Mouse (Mus musculus) kidney, embryonic 16.5 days (tissue): Measurements from ENCODE around the gene Mthfd2. TPM values are rescaled to one million over a fixed set of nuclear protein-coding genes. Genes with fewer than 3 reads are reported as not detected.
A peak's percentile ranks its signal among the peaks of the same experiment; 100 is the strongest.
"Not testable (repeated sequence)": the region's sequence is repeated elsewhere in the genome, so short reads cannot be mapped to it uniquely, and the experiment has no call there.

ENCODE experiments used
- ATAC-seq: fragments of 200-750 bp; cut with Nextera tagmentation; 2 replicates; pipeline ENCODE4 v1.8.0; 2017; ENCODE audit warnings: moderate TSS enrichment; ENCODE audit not compliant: low FRiP score, low TSS enrichment
- H3K27ac ChIP-seq: fragments of 300-500 bp; sonication (generic); 2 replicates; pipeline ENCODE4 v1.5.1; 2014; ENCODE audit warnings: low read length
- H3K27me3 ChIP-seq: fragments of 300-500 bp; sonication (generic); 2 replicates; pipeline ENCODE4 v1.6.1; 2014; ENCODE audit warnings: low read length, control low read depth, mixed read lengths; ENCODE audit not compliant: insufficient read depth
- H3K36me3 ChIP-seq: fragments of 300-500 bp; sonication (generic); 2 replicates; pipeline ENCODE4 v1.6.1; 2014; ENCODE audit warnings: low read length, control low read depth, mixed read lengths; ENCODE audit not compliant: insufficient read depth
- H3K4me1 ChIP-seq: fragments of 300-500 bp; sonication (generic); 2 replicates; pipeline ENCODE4 v1.6.1; 2014; ENCODE audit warnings: low read length, control low read depth, mixed read lengths; ENCODE audit not compliant: insufficient read depth
- H3K4me2 ChIP-seq: fragments of 300-500 bp; sonication (generic); replicated peaks from 2 replicates; pipeline ENCODE4 v1.6.1; 2014; ENCODE audit warnings: low read depth, low read length
- H3K4me3 ChIP-seq: fragments of 300-500 bp; sonication (generic); 2 replicates; pipeline ENCODE4 v1.5.1; 2014; ENCODE audit warnings: mild to moderate bottlenecking, low read length
- H3K9ac ChIP-seq: fragments of 300-500 bp; sonication (generic); replicated peaks from 2 replicates; pipeline ENCODE4 v1.6.1; 2014; ENCODE audit warnings: low read length
- H3K9me3 ChIP-seq: fragments of 300-500 bp; sonication (generic); 2 replicates; pipeline ENCODE4 v1.6.1; 2016; ENCODE audit warnings: low read length, control low read depth
- WGBS: fragments of 180-500 bp; shearing (Covaris S2); extraction: QIAGEN DNeasy Blood & Tissue Kit; methylation state at CpG from one replicate; pipeline ENCODE4 v1.1.7; 2014; 5-methylcytosine and 5-hydroxymethylcytosine counted together
- polyA plus RNA-seq: library from polyadenylated mRNA; unstranded; fragments of >200 nt; fragmentation: Nextera tagmentation; extraction: Ambion mirVana; gene quantifications from 2 replicates; pipeline ENCODE4 v1.2.1, GENCODE M21; 2015

Gene Mthfd2
- polyA plus RNA-seq, 1 experiment from 2014 or later, result 40.5 TPM

DNA sequence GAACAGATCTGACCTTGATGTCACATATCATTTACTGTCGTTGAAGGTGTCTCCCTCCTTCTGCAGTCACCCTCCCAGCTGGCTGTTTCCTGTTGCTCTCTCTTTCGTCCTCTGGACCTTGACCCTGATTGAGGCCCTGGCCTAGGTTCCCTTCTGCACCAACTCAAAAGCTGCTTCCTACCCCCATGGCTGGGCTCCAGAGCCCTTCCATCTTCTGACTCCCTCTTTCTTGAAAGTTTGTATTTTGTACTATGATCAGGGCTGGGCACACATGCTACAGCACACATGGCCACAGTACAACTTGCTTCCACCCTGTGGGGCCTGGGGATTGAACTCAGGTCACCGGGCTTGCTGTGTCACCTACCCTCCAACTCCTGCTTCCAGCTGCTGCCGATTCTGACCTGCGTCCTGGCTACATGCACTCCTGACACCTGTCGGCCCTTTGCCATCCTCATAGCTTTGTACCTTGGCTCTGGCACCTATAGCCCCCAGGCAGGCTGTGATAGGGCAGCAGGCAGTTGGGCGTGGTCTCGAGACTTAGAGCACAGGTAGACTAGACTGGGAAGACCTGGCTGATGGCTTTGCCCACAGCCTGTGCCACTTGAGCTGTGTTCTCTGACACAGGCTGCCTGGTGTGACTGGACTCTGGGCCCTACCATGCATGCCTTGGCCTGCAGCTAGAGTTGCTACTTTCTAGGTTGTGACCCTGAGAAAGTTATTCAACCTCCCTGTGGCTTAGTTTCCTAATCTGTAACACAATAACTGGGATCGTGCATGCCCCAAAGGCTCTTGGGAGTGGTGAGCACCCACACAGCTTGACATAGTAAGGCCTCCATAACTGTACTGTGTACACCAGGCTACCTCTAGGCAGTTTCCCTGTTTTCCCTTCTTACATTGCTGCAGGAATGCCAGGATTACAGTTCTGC lies 29.4 kb upstream of the Mthfd2 start:
- H3K9ac ChIP-seq, result no peak overlapping the region
- H3K9me3 ChIP-seq, result no peaks in the 10 kb centered on the region
- H3K4me1 ChIP-seq, result peaks cover 3% of the 10 kb centered on the region
- no peaks in the 10 kb centered on the region for H3K27me3 ChIP-seq
- no peak overlapping the region for H3K27ac ChIP-seq
- H3K36me3 ChIP-seq, result peaks cover 38% of the 10 kb centered on the region
- WGBS, result 78% methylated on average over 9 of the region's 9 CpGs
- H3K4me2 ChIP-seq, result no peak overlapping the region
- H3K4me3 ChIP-seq, result no peak overlapping the region
- no peak for ATAC-seq

DNA sequence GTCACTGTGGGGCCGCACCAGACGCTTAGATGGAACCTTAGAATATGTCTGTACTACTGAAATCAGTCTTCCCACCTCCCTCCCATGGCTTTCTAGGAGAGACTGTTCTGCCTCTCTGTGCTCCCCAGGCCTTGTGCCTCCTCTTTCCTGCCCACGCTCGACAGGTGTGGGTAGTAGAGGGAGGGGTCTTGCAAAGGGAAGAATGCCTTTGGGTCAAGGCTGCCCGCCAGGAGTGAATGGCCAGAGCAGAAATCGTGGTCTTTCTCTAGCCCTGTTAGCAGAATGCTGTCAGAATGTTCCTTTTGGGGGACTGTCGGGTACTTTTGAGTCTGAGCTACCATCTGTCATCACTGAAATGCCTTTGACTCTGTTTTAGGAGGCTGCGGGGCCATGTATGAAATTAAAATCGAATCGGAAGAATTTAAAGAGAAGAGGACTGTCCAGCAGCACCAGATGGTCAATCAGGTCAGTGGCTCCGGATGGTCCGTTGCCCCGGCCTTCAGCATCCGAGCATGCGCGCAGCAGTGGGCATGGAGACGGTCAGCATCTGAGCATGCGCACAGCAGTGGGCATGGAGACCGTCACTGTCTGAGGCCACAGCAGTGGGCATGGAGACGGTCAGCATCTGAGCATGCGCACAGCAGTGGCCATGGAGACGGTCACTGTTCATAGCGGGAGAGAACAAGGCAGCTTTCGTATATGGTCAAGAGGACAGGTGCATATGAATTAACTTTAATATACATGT lies 27.1 kb upstream of the Mthfd2 start:
- no peak overlapping the region for H3K4me2 ChIP-seq
- ATAC-seq, result no peak
- 92% methylated on average over 24 of the region's 24 CpGs for WGBS

DNA sequence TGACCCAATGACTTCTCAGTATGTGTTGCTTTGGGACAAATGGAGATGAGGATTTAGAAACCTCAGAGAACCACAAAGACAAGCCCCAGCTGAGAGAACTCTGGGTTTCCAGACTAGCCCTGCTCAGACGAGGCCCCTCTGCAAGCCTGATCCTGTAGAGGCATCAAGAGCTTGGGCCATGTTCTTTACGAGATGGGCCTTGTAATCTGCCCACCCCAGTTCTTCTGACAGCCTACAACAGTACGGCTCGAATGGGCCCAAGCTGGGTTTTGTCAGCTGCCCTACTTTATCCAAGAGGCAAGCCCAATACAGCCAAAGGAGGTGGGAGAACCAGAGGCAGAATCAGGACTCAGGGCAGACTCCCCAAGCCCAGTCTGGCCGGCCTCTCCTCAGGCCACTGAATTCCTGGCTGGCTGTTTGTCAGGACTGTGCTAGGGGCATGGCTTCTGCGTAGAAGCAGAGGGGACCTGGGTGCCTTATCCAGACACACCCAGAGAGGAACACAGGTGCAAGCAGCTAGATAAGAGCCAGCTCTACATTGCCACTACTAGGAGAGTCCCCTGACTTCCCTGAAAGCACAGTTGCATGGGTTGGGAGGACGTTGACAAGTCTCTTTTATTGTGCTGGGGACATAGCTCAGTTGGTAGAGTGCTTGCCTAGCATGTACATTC lies 25.9 kb upstream of the Mthfd2 start:
- peaks cover 13% of the 10 kb centered on the region for H3K4me1 ChIP-seq
- H3K27ac ChIP-seq, result no peak overlapping the region
- 83% methylated on average over 7 of the region's 7 CpGs for WGBS
- no peaks in the 10 kb centered on the region for H3K9me3 ChIP-seq
- H3K4me3 ChIP-seq, result no peak overlapping the region
- H3K27me3 ChIP-seq, result no peaks in the 10 kb centered on the region
- no peak overlapping the region for H3K4me2 ChIP-seq
- H3K9ac ChIP-seq, result no peak overlapping the region
- H3K36me3 ChIP-seq, result peaks cover 15% of the 10 kb centered on the region; the same call in 1 of the 2 replicates
- ATAC-seq, result no peak; the same call in 1 of the 2 replicates

More for the DNA sequence above, 27.1 kb upstream of the Mthfd2 start:
- Histone ChIP-seq H3K9ac (no peak overlapping the region), H3K27ac (no peak overlapping the region), H3K9me3 (no peaks in the 10 kb centered on the region), H3K4me1 (peaks cover 13% of the 10 kb centered on the region), H3K27me3 (no peaks in the 10 kb centered on the region), H3K4me3 (no peak overlapping the region), H3K36me3 (peaks cover 19% of the 10 kb centered on the region; the same call in 1 of the 2 replicates)

DNA sequence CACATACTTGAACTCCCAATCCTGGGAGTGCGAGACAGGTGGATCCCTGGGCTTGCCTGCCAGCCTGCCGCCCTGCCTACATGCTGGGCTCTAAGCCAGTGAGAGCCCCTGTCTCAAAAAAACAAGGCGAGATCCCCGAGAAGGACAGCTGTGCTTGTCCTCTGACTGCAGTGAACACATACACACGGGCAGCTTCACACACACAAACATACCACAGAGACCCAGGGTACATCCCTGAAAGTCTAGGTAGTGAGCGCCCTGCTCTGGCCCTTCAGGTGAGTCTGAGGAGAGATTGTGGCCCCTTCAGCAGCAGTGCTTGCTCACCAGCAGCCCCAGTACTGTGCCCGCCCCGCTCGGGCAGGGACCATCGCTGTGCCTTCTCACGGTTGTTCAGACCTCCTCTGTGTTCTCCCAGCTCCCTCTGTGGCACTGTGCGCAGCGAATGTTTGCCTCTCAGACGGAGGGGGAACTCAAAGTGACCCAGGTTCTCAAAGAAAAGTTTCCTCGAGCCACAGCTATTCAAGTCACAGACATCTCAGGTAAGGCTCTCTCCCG lies 25.2 kb upstream of the Mthfd2 start:
- Histone ChIP-seq H3K4me2 (no peak overlapping the region), H3K36me3 (peaks cover 15% of the 10 kb centered on the region; the same call in 1 of the 2 replicates), H3K27ac (no peak overlapping the region), H3K4me1 (peaks cover 13% of the 10 kb centered on the region), H3K9me3 (no peaks in the 10 kb centered on the region), H3K9ac (peak overlapping the region; percentile 93; the same call in 1 of the 2 replicates), H3K4me3 (no peak overlapping the region), H3K27me3 (no peaks in the 10 kb centered on the region)
- ATAC-seq, result no peak
- WGBS, result 90% methylated on average over 16 of the region's 16 CpGs

DNA sequence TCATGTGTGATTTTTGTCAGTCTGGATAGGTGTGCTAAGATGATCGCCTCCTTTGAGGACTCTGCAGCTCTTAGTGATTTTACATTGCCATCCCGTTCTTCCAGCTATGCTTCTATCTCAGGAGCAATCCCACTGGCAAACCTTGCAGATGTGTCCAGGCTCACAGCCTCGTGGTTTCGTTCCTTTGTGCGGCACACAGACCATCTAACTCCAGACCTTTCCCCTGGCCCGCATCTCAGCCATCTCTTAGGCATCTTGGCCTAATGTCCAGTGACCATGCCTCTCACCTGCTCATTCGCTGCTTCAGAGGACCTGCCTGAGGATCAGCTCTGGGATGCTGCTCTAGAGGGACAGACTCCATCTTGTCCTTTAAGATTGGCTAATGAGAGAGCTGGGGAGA lies 24.5 kb upstream of the Mthfd2 start:
- ATAC-seq, result no peak
- WGBS, result 85% methylated on average over 7 of the region's 7 CpGs

DNA sequence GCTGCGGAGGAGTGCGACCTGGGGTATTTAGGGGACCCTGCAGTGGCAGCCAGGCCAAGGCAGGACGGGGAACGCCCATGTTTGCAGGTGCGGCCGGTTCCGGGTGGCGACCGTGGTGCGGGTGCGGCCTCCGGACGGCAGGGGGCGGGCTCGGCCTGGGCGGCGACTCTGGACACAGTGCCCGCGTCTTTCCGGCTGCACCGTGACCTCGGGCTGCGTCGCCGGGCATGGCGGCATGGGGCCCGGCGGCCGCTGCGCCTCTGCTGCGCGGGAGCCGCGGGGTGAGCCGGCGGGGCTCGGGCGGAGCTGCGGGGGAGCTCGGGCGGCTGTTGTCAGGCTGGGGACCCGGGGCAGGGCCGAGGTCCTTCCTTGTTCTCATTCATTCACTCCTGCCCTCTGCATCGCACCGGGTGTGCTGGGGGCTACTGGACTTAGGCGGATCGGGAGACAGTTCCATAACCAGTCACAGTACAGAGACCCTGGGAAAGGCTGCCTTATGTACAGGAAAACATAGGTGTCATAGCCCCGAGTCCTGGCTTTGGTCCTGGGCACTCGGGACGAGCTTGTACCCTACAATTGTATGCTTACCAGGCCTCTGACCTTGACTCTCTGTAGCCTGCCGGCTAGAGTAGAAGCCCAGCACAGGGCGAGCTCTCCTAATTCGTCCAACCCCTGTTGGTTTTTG lies 23.7 kb upstream of the Mthfd2 start:
- H3K4me1 ChIP-seq, result peaks cover 13% of the 10 kb centered on the region
- peak overlapping the region; percentile 80 for H3K4me2 ChIP-seq
- H3K27ac ChIP-seq, result no peak overlapping the region
- WGBS, result under 1% methylated on average over 53 of the region's 53 CpGs
- peak; percentile 96 for ATAC-seq
- H3K9me3 ChIP-seq, result no peaks in the 10 kb centered on the region
- H3K27me3 ChIP-seq, result no peaks in the 10 kb centered on the region
- H3K4me3 ChIP-seq, result peak overlapping the region; percentile 78
- peaks cover 13% of the 10 kb centered on the region; the same call in 1 of the 2 replicates for H3K36me3 ChIP-seq
- peak overlapping the region; percentile 93 for H3K9ac ChIP-seq

More for the DNA sequence above, 24.5 kb upstream of the Mthfd2 start:
- peaks cover 15% of the 10 kb centered on the region; the same call in 1 of the 2 replicates for H3K36me3 ChIP-seq
- H3K4me2 ChIP-seq, result peak overlapping the region; percentile 80
- peak overlapping the region; percentile 78 for H3K4me3 ChIP-seq
- H3K9ac ChIP-seq, result peak overlapping the region; percentile 93
- H3K9me3 ChIP-seq, result no peaks in the 10 kb centered on the region
- H3K27ac ChIP-seq, result no peak overlapping the region
- H3K27me3 ChIP-seq, result no peaks in the 10 kb centered on the region
- peaks cover 13% of the 10 kb centered on the region for H3K4me1 ChIP-seq

DNA sequence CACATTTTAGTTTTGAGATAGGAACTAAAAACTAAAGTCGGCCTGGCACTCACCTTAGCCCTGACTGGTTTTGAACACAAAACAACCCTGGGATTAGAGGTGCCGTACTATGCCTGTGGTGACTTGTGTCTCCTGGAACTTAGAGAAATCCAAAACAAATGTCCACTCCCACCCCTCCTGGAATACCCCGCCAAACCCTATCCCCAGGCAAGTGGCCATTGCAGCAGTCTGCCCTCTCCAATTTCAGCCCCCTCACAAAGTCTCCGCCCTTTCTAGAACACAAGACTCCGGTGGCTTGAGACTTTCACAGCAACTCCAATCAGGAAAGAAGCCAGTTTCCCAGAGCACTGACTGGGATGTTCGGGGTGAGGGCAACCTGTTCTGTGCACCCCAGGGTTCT lies 23.2 kb upstream of the Mthfd2 start, which contains the start of gene Bola3:
Gene Bola3 (plus strand): TSS at position 275 of the 400 bp plus-strand sequence.
- 27% methylated on average over 6 of the region's 6 CpGs for WGBS
- Histone ChIP-seq H3K4me1 (peaks cover 13% of the 10 kb centered on the region), H3K27ac (no peak within 1 kb of the TSS), H3K4me3 (peak within 1 kb of the TSS; percentile 78), H3K36me3 (peaks cover 9% of the 10 kb centered on the region; the same call in 1 of the 2 replicates), H3K9me3 (no peaks in the 10 kb centered on the region), H3K9ac (peak within 1 kb of the TSS; percentile 93), H3K27me3 (no peaks in the 10 kb centered on the region), H3K4me2 (peak within 1 kb of the TSS; percentile 80)
- peak; percentile 60; the same call in 1 of the 2 replicates for ATAC-seq

DNA sequence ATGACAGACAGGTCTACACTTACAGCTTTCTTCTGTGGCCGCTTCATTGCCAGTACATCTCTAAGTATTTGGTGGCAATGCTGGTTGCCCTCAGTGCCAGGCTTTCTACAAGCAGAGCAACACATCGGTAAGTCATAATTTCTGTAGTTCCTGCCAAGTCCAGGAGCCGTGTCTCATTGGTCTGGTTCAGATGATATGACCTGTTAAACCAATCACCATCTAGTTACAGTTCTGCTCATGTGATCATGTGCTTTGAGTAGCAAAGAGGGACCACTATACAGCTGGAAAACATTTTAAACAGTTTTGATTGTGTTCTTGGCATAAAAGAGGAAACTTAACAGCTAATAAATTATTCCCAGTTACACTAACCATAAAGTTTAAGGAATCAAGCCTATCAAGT lies 22.2 kb upstream of the Mthfd2 start:
- Histone ChIP-seq H3K4me1 (peaks cover 13% of the 10 kb centered on the region), H3K4me3 (no peak overlapping the region), H3K4me2 (no peak overlapping the region), H3K27me3 (no peaks in the 10 kb centered on the region), H3K9me3 (no peaks in the 10 kb centered on the region), H3K27ac (no peak overlapping the region), H3K9ac (no peak overlapping the region), H3K36me3 (peaks cover 3% of the 10 kb centered on the region)
- WGBS, result 87% methylated on average over 3 of the region's 3 CpGs
- ATAC-seq, result no peak

DNA sequence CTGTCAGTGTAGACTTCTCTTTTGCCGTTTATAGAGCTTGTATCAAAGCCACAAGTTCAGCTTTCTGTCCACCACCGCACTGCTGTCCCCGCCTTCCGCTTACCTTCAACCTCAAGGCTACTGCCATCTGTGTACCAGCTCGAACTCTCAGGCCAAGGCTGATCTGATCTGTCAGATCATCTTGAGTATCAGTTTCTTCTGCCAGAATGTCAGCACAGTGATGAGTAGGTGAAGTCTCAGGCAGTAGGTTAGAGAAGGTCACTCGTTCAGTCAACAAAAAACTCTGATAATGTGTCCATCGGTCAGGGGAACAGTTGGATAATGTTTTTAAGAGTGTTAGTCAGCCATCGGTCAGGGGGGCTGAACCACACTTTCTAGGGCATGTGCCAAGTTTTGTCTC lies 19.6 kb upstream of the Mthfd2 start:
- WGBS, result 89% methylated on average over 8 of the region's 8 CpGs
- not testable (repeated sequence) for H3K27ac ChIP-seq, H3K9ac ChIP-seq, H3K27me3 ChIP-seq, ATAC-seq, H3K4me3 ChIP-seq, H3K4me2 ChIP-seq, H3K9me3 ChIP-seq
- Histone ChIP-seq H3K4me1 (peaks cover 12% of the 10 kb centered on the region), H3K36me3 (peaks cover 14% of the 10 kb centered on the region)
